Mouse (Mus musculus) G1E (cell line): ENCODE data around the gene Fus. TPM values are rescaled to one million over a fixed set of nuclear protein-coding genes. Genes with fewer than 3 reads are reported as not detected.
"Not testable (repeated sequence)": the region's sequence is repeated elsewhere in the genome, so short reads cannot be mapped to it uniquely, and the experiment has no call there.

Experiments
- ATAC-seq: 2 replicates; pipeline ENCODE4 v1.8.0; 2016; ENCODE audit warnings: mild to moderate bottlenecking; ENCODE audit not compliant: insufficient number of reproducible peaks, poor library complexity, low FRiP score, severe bottlenecking; ENCODE audit errors: extremely low read depth
- DNase-seq: peaks from one replicate; pipeline ENCODE4 v3.0.0; 2012; ENCODE audit warnings: low spot score
- H3K27me3 ChIP-seq: 2 replicates; pipeline ENCODE4 v1.6.1; 2012; ENCODE audit warnings: mild to moderate bottlenecking, low read length, inconsistent platforms; ENCODE audit not compliant: insufficient read depth
- H3K36me3 ChIP-seq: replicated peaks from 2 replicates; pipeline ENCODE3; 2012; ENCODE audit warnings: mild to moderate bottlenecking, inconsistent platforms
- H3K4me1 ChIP-seq: 2 replicates; pipeline ENCODE4 v1.6.1; 2012; ENCODE audit warnings: low read depth, low read length, inconsistent platforms, mixed read lengths; ENCODE audit not compliant: insufficient read depth
- H3K4me3 ChIP-seq: 2 replicates; pipeline ENCODE4 v1.5.1; 2012; ENCODE audit warnings: low read depth, mild to moderate bottlenecking, inconsistent platforms, low read length, moderate library complexity, mixed read lengths
- H3K9me3 ChIP-seq: replicated peaks from 2 replicates; pipeline ENCODE4 v1.6.1; 2012; ENCODE audit warnings: inconsistent platforms
- CTCF ChIP-seq: IDR thresholded peaks from 2 replicates; pipeline ENCODE4 v1.5.1; 2012; ENCODE audit warnings: low read depth, low read length, inconsistent platforms, mixed read lengths
- GATA1 ChIP-seq: IDR thresholded peaks from 2 replicates; pipeline ENCODE4 v1.6.1; 2012; ENCODE audit warnings: borderline replicate concordance, low read length, inconsistent platforms, mixed read lengths
- GATA2 ChIP-seq: IDR thresholded peaks from 2 replicates; pipeline ENCODE4 v1.6.1; 2012; ENCODE audit warnings: low read depth, low read length, inconsistent platforms, borderline replicate concordance
- POLR2AphosphoS5 ChIP-seq: IDR thresholded peaks from 2 replicates; pipeline ENCODE4 v1.6.1; 2012; ENCODE audit warnings: low read depth, low read length, inconsistent platforms; ENCODE audit not compliant: insufficient replicate concordance
- TAL1 ChIP-seq: conservative IDR thresholded peaks from 2 replicates; pipeline ENCODE4 v1.6.1; 2012; ENCODE audit warnings: low read depth, low read length, inconsistent platforms, mixed read lengths
- polyA plus RNA-seq: library from polyadenylated mRNA; stranded (reverse); fragments of >175 nt; gene quantifications from 2 replicates; pipeline ENCODE4 v1.2.3, GENCODE M21; 2012
- total RNA-seq, 2 experiments: library from RNA; stranded (forward) in 1 of 2; stranded (reverse) in 1 of 2; fragments of 200-1000 nt in 1 of 2; fragments of >200 nt in 1 of 2; fragmentation: Nextera tagmentation in 1 of 2; gene quantifications; 2 replicates each; pipeline ENCODE4 v1.2.3; 2014 to 2017

Gene Fus
- total and polyA plus RNA-seq, 3 experiments = 45.5 to 604 (median 211) TPM

GRCm38 (mm10) chr7:127936216-127936884, 30.9 kb upstream of the Fus start:
- H3K4me3 ChIP-seq = peak overlapping the region; percentile 88
- DNase-seq (no peak), ATAC-seq (no peak)
- peaks cover 18% of the 10 kb centered on the region for H3K27me3 ChIP-seq
- no peaks in the 10 kb centered on the region for H3K36me3 ChIP-seq
- H3K9me3 ChIP-seq = no peaks in the 10 kb centered on the region
- no peak for TF ChIP-seq POLR2AphosphoS5
- TF ChIP-seq GATA2 = no peak
- no peak for TF ChIP-seq TAL1
- no peak for TF ChIP-seq GATA1
- no peak for TF ChIP-seq CTCF
- H3K4me1 ChIP-seq = peaks cover 34% of the 10 kb centered on the region

- H3K4me3 ChIP-seq, DNase-seq, H3K9me3 ChIP-seq, ATAC-seq, H3K36me3 ChIP-seq, H3K4me1 ChIP-seq: not testable (repeated sequence)
- H3K27me3 ChIP-seq = peaks cover 53% of the 10 kb centered on the region
These were observed 25.2 kb upstream of the Fus start for GRCm38 (mm10) chr7:127942097-127942496.

- TF ChIP-seq CTCF = no peak
- no peak for TF ChIP-seq TAL1
- TF ChIP-seq GATA1 = no peak
- TF ChIP-seq POLR2AphosphoS5 = no peak
- TF ChIP-seq GATA2 = no peak
- H3K27me3 ChIP-seq = peaks cover 68% of the 10 kb centered on the region
- H3K4me3 ChIP-seq = no peak overlapping the region
- ATAC-seq (no peak), DNase-seq (no peak)
- no peaks in the 10 kb centered on the region for H3K4me1 ChIP-seq
- no peaks in the 10 kb centered on the region for H3K36me3 ChIP-seq
- H3K9me3 ChIP-seq = no peaks in the 10 kb centered on the region
These were observed 22.6 kb upstream of the Fus start for GRCm38 (mm10) chr7:127944614-127945013.

GRCm38 (mm10) chr7:127946470-127947023, 20.7 kb upstream of the Fus start, which contains the start of gene Prss36:
Prss36 (minus strand) TSS chr7:127946725.
- no peak for DNase-seq
- TF ChIP-seq GATA2 (no peak), TAL1 (no peak), CTCF (no peak), POLR2AphosphoS5 (no peak), GATA1 (no peak)
- Histone ChIP-seq H3K4me3 (no peak within 1 kb of the TSS), H3K27me3 (peaks cover 70% of the 10 kb centered on the region), H3K4me1 (no peaks in the 10 kb centered on the region), H3K9me3 (no peaks in the 10 kb centered on the region), H3K36me3 (no peaks in the 10 kb centered on the region)
- no peak for ATAC-seq

GRCm38 (mm10) chr7:127952864-127953581, 14.2 kb upstream of the Fus start:
- Histone ChIP-seq H3K9me3 (no peaks in the 10 kb centered on the region), H3K36me3 (no peaks in the 10 kb centered on the region), H3K4me3 (no peak overlapping the region), H3K27me3 (peaks cover 45% of the 10 kb centered on the region), H3K4me1 (no peaks in the 10 kb centered on the region)
- DNase-seq (no peak), ATAC-seq (no peak)
- TF ChIP-seq CTCF = no peak
- TF ChIP-seq GATA2 = no peak
- no peak for TF ChIP-seq GATA1

- H3K4me3 ChIP-seq = no peak overlapping the region
- no peaks in the 10 kb centered on the region for H3K9me3 ChIP-seq
- H3K36me3 ChIP-seq = no peaks in the 10 kb centered on the region
- H3K4me1 ChIP-seq = no peaks in the 10 kb centered on the region
- no peak for ATAC-seq
- H3K27me3 ChIP-seq = peaks cover 31% of the 10 kb centered on the region
- no peak for DNase-seq
- TF ChIP-seq TAL1 (no peak), GATA2 (no peak), POLR2AphosphoS5 (no peak), CTCF (no peak), GATA1 (no peak)
These were observed 7.9 kb upstream of the Fus start for GRCm38 (mm10) chr7:127959364-127959763.
